ENCODE assay signal across 13 mouse cellular contexts in the genomic region with DNA sequence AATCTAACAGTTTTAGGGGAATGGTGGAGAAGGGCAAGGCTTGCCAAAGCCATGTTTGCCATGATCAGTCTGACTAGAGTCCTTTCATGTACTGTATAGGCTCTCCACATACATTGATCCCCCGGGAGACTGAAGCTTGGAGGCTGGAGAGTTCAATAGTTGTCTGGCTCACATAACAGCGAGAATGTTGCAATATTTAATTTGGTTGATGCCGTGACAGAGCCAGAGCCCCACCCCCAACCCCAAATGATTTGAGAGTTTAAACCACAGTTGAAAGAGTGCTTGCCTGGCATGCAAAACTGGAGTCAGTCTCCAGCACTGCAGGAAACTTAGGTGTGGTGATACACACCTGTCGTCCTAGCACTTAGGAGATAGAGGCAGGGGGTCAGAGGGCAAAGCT. TPM values are rescaled to one million over a fixed set of nuclear protein-coding genes. Genes with fewer than 3 reads are reported as not detected.
"Had no signal": no experiment of that assay in that cellular context is flagged by ENCODE, and none has a peak within 500 bp of the region (broad histone marks: within the 10 kb centered on the region; RNA-seq: fewer than 3 reads in every experiment).

No protein-coding gene starts in this region.

- H3K36me3 ChIP-seq: limb, embryonic 12.5 days; liver, embryonic 13.5 days; midbrain, embryonic 13.5 days; stomach, embryonic 15.5 days had no signal

- H3K9me3 ChIP-seq: limb, embryonic 12.5 days; liver, embryonic 13.5 days; midbrain, embryonic 13.5 days; stomach, embryonic 15.5 days had no signal

- H3K4me1 ChIP-seq: liver, embryonic 13.5 days; stomach, embryonic 15.5 days had no signal

- H3K4me3 ChIP-seq: layer of hippocampus, adult 2 months; limb, embryonic 12.5 days; liver, embryonic 13.5 days; midbrain, embryonic 13.5 days; stomach, embryonic 15.5 days had no signal

- H3K27ac ChIP-seq: layer of hippocampus, adult 2 months; limb, embryonic 12.5 days; liver, embryonic 13.5 days; midbrain, embryonic 13.5 days; stomach, embryonic 15.5 days had no signal

- DNase-seq: kidney, adult 11 months; kidney, adult 9 months; kidney, postnatal 10 days; kidney, postnatal 4 days; liver, embryonic 13.5 days; right cerebral cortex, postnatal 14 days; thymus, adult 2 months; thymus, postnatal 25 days had no signal

- H3K9ac ChIP-seq: limb, embryonic 12.5 days; liver, embryonic 13.5 days; midbrain, embryonic 13.5 days; stomach, embryonic 15.5 days had no signal

- H3K4me2 ChIP-seq: limb, embryonic 12.5 days; liver, embryonic 13.5 days; midbrain, embryonic 13.5 days; stomach, embryonic 15.5 days had no signal

- ATAC-seq: midbrain, embryonic 13.5 days had no signal

- H3K27me3 ChIP-seq: limb, embryonic 12.5 days; liver, embryonic 13.5 days; midbrain, embryonic 13.5 days; stomach, embryonic 15.5 days had no signal

RNA-seq across cellular contexts. Expression of a gene that starts 49.8 kb away (rescaled TPM):
- polyA plus RNA-seq: liver, embryonic 13.5 days; midbrain, embryonic 13.5 days; neural tube, embryonic 14.5 days had no signal
